Mouse (Mus musculus) left cerebral cortex, adult 9 months (tissue): ENCODE results near the gene Apol8.

Source experiments
- DNase-seq, 2 experiments: peaks; one replicate each; pipeline ENCODE4 v3.0.0; 2022; ENCODE audit warnings: low spot score in 2 of 2

The Apol8 gene

DNA sequence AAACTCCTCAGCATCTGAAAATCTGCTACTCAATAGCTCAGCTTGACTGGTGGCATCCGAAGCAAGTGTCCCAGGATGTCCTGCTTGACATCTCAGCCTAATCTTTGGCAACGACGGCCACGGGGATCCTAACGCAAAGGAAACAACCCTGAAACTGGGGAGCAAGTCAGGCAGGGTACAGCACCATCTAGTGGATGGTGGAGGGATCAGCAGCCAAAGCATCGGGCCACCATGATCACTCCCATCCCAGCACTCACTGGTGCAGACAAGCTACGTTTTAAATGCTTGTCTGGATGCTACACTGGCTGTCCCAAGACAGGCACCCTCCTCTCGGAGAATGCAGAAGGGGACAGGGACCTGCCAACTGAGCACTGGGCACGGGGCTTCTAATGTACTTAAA lies at the start of gene Apol8:
Apol8 (minus strand) TSS at position 156 of the 400 bp plus-strand sequence.
- DNase-seq, result peak in 1 of 2 experiments; percentile 75

- DNase-seq, result no peak
Measured at GRCm38 (mm10) chr15:77805657-77806056, 48.9 kb upstream of the Apol8 start.

- no peak for DNase-seq
Measured at GRCm38 (mm10) chr15:77804949-77805348, 48.1 kb upstream of the Apol8 start.

DNA sequence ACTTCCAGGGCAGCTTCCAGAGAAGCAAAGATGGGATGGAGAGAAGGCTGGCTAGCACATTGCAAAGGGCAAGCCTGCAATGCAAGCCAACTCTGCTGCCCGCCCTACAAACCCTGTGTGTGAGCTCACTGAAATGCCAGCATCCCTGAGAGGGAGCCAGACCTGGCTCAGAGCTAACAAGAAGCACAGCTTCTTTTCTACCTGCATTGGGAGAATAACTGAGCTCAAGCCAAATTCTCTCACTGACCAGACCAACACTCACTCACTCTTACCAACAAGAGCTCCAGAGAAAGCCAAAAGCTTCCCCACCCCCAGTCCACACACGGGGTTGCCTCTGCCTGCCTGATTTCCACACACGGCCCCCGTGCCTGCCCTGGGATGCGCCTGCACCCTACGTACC lies 47.7 kb upstream of the Apol8 start:
- DNase-seq, result no peak

DNA sequence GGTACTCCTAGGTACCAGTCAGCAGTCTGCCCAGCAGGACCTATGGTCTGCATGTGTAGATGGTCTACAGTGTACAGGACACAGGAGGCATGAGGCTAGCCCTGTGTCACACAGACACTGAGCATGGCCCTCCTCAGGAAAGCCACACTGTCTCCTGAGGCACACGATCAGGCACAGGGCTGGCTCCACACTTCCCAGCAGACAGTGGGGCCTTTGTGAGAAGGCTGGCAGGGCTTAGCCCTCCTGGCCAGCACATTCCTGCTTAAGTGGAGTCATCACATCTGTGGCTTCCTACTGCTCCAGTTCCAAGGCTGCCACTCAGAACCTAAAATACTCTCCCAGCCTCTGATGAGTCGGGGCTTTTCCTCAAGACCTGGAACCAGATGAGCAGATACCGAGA lies 46.9 kb upstream of the Apol8 start:
- DNase-seq, result no peak

DNA sequence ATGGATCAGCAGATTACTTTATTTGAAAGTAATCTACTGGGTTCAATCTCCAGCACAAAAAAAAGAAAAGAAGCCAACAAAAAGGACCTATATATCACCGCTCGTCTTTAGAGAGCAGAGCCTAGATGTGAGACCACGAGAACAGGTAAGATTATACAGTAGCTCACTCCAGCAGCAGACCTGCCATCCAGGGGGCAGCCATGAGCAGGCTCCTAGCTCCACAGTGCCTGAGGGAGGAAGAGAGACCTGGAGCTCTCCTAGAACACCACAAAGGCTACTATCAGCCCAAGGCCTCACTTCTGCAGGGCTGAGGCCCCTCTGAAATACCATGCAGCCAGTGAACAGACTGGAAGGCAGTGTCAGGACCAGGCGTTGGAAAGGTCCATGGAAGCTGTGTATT lies 46.2 kb upstream of the Apol8 start:
- DNase-seq, result no peak

DNA sequence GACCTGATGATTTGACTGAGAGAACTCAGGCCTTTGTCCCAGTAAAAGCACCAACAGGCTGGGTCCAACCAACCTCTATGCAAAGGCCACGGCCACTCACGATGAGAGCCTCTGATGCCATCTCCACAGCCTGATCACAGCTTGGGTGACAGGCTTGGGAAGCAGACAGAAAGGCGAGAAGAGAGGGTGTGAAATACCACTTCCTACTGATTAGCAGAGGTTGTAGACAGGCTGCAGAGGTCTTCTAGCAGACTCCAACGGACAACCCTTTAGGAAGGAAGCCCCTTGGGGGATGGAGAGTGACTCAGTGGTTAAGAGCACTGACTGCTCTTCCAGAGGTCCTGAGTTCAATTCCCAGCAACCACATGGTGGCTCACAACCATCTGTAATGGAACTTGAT lies 44.4 kb upstream of the Apol8 start:
- DNase-seq, result no peak

- peak; percentile 51 to 55 for DNase-seq
Measured at GRCm38 (mm10) chr15:77800511-77800910, 43.7 kb upstream of the Apol8 start.

- no peak for DNase-seq
Measured at GRCm38 (mm10) chr15:77799491-77800474, 43.0 kb upstream of the Apol8 start.

DNA sequence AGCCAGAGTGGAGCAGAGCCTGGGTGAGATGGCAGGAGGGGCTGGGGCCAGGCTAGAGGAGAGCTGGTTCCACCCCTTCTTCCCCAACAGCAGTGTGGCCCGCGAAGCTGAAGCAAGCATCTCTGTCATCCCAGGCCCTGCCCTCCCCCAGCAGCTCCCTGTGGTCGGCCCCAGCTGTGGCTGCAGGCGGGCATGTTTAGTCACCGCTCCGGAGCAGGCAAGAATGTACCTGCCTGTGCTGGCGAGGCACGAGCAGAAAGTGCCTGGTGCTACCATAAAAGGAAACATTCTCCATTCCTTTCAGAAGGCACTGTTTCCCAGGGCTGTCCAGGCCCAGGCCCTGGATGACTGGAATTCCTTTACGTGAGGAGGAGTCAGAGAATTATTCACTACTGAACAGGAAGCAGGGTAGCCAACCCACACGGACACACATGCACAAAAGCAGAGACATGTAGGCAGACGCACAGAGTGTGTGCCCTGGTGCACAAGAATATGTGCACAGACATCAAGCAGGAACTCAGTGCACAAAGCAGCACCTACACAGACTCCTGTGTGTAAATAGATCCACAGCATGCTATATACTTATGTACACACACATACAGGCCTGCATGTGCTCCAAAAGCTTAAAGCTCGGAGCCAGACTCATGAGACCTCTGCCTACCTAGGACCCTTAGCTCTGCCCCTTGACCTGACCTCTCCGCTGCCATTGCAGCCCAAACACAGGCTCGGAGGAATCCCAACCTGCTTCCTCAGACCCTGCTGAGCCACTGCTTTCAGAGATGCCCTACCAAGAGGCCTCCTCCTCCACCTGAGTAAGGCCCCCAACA lies 42.1 kb upstream of the Apol8 start:
- DNase-seq, result peak in 1 of 2 experiments; percentile 65

DNA sequence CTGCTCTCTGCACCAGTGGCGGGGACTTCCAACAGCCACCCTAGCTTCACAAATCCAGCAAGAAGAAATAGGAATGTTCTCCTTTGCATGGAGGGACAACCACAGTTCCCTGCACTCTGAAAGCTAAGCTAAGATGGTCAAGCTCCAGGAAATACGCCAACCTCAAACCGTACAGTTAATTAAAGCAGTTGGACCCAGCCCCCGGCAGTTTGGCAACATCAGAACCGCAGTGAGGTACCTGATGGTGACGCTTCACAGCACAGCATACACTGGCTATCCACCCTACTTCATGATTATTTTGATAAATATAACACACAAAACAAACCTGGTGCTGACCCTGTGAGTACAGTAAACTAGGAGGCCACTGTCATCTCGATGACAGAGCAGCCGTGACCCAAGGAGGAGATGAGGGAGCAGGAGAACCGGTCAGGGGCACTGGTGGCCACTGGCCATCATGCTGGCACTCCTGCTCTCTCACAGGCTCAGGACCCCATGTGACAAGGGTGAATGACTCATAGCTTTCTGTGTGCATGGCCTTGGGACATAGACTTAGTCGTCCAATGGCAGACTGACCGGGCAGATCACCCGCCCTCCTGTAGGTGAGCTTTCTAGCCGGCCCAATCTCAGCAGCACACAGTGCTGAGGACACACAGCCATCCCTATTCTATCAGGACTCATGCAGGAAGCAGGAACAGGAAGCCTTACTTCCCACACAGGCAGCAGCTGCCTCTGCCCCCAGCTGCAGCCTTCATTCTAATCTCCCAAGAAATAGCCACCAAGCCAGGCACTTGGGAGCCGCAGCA lies 41.0 kb upstream of the Apol8 start:
- DNase-seq, result no peak

GRCm38 (mm10) chr15:77796409-77797035 lies 39.7 kb upstream of the Apol8 start:
- no peak for DNase-seq

- no peak for DNase-seq
Measured at GRCm38 (mm10) chr15:77794908-77795356, 38.1 kb upstream of the Apol8 start.

DNA sequence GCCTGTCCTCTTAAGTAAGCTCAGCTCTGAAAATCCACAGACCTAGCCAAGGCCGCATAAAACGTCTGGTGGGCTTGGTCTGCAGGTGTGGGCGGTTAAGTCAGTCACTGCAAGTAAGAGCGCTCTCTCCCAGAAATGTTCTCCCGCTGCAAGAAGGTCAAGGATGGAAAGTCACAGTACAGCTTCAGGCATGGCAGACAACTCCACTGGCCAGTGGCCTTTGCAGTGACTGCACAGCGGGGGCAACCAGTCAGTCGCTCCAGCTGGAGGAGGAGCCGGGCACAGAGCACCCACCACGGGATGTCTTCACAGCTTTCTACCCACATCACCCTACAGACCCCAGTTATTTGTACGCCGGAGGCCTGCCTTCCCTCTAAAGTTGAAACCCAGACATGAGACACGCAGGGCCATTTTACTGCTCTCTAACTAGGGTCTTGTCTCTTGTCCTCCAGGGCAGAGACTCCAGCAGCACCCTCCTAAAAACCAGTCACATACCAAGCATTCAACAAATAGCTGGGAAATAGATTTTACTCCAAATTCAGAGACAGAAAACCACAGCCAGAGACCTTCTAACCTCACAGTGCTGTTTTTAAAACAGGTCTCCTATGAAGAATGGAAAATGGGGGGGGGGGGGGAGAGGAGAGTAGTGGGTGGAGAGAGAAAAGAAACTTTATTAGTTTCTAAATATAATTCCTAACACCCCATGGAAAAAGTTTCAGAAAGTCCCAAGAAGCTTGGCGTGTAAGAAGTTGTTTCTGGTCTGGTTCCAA lies 37.5 kb upstream of the Apol8 start:
- no peak for DNase-seq

GRCm38 (mm10) chr15:77793554-77793953 lies 36.8 kb upstream of the Apol8 start:
- peak in 1 of 2 experiments; percentile 75 for DNase-seq

DNA sequence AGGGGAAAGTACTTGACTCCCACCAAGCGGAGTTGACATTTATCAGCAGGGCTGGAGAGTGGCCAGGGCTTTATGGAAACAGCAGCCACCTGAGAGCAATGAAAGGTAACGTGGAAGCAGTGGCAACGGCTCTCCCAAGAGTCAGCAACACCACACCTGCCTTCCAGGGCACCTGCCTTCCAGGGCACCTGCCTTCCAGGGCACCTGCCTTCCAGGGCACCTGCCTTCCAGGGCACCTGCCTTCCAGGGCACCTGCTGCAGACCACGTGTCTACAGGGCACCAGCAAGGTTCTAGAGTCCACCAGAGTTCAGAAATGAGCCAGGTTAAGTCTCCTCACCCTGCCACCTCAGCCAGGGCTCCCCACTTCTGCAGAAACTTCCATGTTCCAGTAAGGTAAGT lies 36.3 kb upstream of the Apol8 start:
- no peak for DNase-seq

DNA sequence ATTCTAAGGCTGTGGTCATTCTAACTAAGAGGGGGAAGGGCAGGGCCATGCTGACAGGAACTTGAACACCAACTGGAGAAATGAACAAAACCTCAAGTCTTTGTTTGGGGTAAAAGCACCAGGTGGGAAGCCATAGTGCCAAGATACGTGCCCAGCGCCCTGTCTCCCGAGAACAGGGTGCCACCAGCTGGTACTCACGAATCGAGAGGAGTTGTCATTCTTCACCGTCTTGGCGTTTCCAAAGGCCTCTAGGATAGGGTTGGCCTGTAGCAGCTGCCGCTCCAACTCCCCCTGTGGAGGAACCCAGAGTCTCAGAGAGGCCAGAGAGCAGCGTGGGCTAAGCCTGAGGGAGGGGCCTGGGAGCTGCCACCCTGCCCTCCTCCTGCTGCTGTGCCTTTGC lies 35.3 kb upstream of the Apol8 start:
- no peak for DNase-seq

DNA sequence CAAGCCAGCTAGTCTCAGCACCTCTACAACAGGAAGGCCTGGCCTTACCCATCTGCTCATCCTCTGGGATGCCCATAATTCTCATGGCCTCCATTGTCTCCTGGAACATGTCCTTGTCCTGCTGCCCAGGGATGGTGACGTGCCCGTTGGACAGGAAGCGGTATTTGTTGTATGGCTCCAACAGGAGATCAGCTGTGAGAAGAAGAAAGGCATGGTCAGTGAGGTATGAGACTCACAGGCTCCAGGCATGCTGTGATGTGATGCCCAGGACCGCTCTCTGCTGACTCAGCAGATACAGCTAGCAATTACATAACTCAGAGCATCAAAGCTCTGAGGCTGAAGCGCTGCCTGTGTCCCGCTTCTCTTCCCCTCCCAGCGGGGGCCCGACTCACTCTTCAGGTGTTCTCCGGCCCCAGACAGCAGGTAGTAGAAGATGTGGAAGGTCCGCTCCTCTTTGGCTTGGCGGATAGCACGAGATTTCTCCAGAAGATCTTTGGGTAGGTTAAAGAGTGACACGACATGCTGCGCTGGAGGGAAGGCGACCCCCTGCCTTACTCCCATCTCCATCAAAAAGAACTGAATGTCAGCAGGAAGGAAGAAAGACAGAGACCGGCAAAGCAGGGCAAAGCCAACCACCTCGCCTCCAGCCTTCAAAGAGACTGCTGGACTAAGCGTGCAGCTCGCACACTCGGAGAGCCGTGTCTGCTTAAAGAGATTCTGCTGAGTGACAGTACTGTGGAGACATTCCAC lies 34.0 kb upstream of the Apol8 start:
- DNase-seq, result no peak

GRCm38 (mm10) chr15:77789186-77789585 lies 32.4 kb upstream of the Apol8 start:
- DNase-seq, result no peak

- no peak for DNase-seq
Measured at GRCm38 (mm10) chr15:77788356-77788755, 31.6 kb upstream of the Apol8 start.
